Mouse (Mus musculus): ENCODE measurements at regions not wholly inside any gene's neighbourhood (a gene's known extent, or its start where the extent isn't known, plus 50 kb on each side); places are given as distances from the start of the nearest gene placed in this dataset.

- 12% methylated on average over 13 of the region's 13 CpGs for WGBS (ENCODE audit: insufficient replicate concordance)
- H3K4me2 ChIP-seq (ENCODE audit: low read depth): no peak overlapping the region
- H3K36me3 ChIP-seq (replicated peaks; ENCODE audit: control insufficient read depth, insufficient read depth, low read depth): no peaks in the 10 kb centered on the region
- TF ChIP-seq EP300 (IDR thresholded peaks at IDR 0.05; ENCODE audit: low read depth) (no peak), CTCF (IDR thresholded peaks at IDR 0.05; ENCODE audit: low read depth) (peak; percentile 90)
- H3K9ac ChIP-seq (replicated peaks): no peak overlapping the region
- H3K27me3 ChIP-seq (ENCODE audit: control insufficient read depth, insufficient read depth, low read length): no peaks in the 10 kb centered on the region
- no peak overlapping the region for H3K4me3 ChIP-seq (ENCODE audit: insufficient read depth in 1 of 2, low read depth in 2 of 2, low read length in 2 of 2)
- no peak overlapping the region for H3K27ac ChIP-seq
- H3K4me1 ChIP-seq (replicated peaks; ENCODE audit: control insufficient read depth in 2 of 2, insufficient read depth in 2 of 2, low read length in 1 of 2): peaks cover 0 to 2% of the 10 kb centered on the region in 2 experiments; a peak in 1 of 4 replicates
- DNase-seq (ENCODE audit: low read depth in 3 of 3, low spot score in 3 of 3): peak; percentile 45 to 54 (median 46)
- no peak for ATAC-seq (ENCODE audit: insufficient read depth)
- H3K9me3 ChIP-seq (ENCODE audit: control insufficient read depth, low read length): no peaks in the 10 kb centered on the region
Measured at GRCm38 (mm10) chr1:189972790-189973406, 50.7 kb upstream of the Smyd2 start.

Data from liver, embryonic 14.5 days (tissue).